Mouse (Mus musculus): Measurements from ENCODE around the gene Sec31a.
"Not testable (repeated sequence)": the region's sequence is repeated elsewhere in the genome, so short reads cannot be mapped to it uniquely, and the experiment has no call there.

Gene Sec31a

DNA sequence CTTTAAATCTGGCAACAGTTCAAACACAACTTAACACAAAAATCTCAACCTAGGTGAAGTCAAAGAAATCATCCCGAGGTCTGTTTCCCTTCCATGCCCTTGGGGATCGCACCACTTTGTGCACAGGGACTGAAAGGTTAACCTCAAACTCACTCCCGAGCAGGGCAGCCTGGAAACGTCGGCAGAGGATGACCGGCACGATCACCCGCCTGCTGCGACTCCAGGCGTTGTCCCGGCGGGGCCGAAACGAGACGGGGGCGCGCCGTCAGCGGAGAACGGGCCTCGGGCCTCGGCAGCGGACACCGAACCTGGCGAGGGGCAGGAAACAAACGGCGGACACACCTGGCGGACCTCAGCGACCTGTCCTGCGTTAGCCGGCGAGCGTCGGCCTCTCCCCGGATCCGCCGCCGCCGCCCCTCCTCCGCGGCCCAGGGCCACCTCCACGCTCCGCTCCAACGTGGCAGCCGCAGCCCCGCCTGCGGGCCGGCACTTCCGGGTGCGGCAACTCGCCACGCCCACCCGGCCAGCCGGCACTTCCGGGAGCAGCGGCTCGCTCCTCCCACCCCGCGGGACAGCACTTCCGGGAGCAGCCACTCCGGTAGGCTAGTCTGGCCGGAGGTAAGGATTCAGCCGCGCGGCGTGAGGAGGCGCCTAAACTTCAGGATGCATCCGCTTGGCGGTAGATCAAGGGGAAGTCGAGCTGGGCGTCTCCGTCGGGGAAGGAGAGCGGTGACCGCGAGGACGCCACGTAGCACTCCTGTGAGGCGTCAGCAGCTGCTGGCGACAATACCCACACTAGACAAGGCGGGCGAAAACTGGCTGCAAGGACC, at the start of gene Sec31a:
Gene Sec31a, minus strand, starts transcription at position 474 of the 830 bp plus-strand sequence.
- peak; percentile 93 for DNase-seq (ENCODE audit: low read depth, low spot score)

GRCm38 (mm10) chr5:100462374-100462773, 46.3 kb upstream of the Sec31a start:
- DNase-seq (ENCODE audit: low read depth, low spot score), result no peak

DNA sequence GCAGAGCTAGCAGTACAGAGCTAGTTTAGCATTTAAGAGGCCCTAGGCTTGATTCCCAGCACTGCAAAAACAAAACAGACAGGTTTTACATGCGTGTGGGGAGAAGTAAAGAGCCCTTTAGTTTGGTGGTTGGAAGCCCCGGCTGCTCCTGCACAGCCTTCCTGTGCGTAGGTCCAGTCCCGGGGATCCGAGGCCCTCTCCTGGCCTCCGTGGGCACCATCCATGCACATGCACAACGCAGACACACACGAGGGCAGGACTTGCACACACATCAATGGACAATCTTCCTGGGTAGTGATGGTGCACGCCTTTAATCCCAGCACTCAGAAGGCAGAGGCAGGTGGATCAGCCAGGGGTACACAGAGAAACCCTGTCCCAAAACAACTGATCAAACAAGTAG, 45.5 kb upstream of the Sec31a start:
- no peak for DNase-seq (ENCODE audit: low read depth, low spot score)

- DNase-seq (ENCODE audit: low read depth, low spot score), result no peak
Observed at GRCm38 (mm10) chr5:100459468-100459867, 43.4 kb upstream of the Sec31a start.

DNA sequence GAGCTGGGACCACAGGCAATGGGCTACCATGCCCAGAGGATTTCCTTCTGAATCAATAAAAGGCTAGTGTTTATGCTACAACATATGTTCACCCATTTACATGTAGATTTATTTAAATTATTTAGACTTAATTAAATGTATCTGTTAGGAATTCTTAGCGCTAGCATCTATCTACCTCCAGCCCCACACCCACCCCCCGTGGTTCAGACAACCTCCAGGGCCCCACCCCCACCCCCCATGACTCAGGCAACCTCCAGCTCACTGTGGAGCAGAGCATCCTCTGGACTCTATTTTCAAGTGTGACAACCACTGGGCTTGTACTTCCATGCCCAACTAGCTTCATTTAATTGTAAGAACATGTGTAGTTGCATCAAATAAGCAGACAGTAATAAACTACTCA, 35.8 kb upstream of the Sec31a start:
- DNase-seq (ENCODE audit: low read depth, low spot score), result no peak

DNA sequence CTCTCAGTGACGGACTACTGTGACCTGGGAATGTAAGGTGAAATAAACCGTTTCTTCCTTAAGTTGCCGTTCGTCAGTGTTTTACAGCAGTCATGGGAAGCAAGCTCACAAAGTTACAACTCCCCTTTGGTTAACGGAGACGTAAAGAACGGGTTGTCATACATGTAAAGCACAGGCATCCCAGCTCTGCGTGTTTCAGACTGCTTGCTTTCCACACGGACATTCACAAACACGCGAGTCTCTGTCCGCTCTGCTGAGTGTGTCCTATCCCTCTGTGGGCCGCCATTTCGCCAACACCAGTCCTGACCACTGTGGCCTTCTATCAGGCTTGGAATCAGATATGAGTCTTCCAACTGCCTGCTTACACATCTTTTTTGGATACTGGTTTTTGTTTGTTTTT, 22.8 kb upstream of the Sec31a start:
- no peak for DNase-seq (ENCODE audit: low read depth, low spot score)

- no peak for DNase-seq (ENCODE audit: low read depth, low spot score)
Observed at GRCm38 (mm10) chr5:100437917-100438316, 21.9 kb upstream of the Sec31a start.

GRCm38 (mm10) chr5:100437086-100437485, 21.1 kb upstream of the Sec31a start:
- DNase-seq (ENCODE audit: low read depth, low spot score), result no peak

GRCm38 (mm10) chr5:100430966-100431365, 14.9 kb upstream of the Sec31a start:
- no peak for DNase-seq (ENCODE audit: low read depth, low spot score)

DNA sequence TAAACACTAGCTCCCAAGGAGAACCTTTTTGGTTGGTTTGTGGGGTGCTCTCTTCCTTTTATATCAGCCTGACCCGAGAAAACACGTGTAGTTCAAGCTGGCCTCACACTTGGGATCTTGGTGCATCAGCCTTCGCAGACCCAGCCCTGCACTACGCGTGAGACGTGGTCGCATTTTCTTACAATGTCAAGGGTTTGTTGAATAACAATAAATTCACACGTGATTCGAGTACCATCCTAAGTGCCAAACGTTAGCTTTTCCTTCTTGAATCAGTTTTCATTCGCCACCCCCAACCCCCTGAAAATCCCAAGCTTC, 14.0 kb upstream of the Sec31a start:
- no peak for DNase-seq (ENCODE audit: low read depth, low spot score)

- peak; percentile 98 for DNase-seq (ENCODE audit: low read depth, low spot score)
Observed at GRCm38 (mm10) chr5:100429344-100430075, 13.5 kb upstream of the Sec31a start.

DNA sequence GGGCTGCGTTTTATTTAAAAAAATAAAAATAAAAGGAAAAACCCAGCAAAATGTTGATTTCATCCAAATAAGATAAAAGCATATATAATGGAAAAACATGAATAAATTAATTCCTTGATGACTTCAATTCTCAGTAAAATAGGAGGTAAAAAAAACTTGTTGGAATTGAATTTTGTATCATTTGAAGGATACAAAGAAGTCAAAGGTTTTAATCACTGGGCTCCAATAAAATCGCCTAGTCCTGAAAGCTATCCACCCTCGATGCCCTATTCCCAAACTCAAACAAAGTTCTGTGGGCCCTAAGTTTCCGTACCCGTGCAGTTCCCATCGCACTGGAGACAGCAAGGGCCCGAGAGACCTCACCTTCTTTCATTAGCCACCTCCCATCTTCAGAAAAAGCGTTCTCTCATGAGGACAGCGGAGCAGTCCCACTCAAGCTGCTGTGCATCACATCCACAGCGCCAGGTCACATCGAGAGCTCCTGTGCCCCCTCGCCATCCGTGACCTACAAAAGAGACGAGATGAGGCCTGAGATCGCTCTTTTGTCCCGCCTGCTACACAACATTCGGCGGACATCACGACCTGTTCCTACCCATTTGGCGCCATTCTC, 12.8 kb upstream of the Sec31a start:
- no peak for DNase-seq (ENCODE audit: low read depth, low spot score)

DNA sequence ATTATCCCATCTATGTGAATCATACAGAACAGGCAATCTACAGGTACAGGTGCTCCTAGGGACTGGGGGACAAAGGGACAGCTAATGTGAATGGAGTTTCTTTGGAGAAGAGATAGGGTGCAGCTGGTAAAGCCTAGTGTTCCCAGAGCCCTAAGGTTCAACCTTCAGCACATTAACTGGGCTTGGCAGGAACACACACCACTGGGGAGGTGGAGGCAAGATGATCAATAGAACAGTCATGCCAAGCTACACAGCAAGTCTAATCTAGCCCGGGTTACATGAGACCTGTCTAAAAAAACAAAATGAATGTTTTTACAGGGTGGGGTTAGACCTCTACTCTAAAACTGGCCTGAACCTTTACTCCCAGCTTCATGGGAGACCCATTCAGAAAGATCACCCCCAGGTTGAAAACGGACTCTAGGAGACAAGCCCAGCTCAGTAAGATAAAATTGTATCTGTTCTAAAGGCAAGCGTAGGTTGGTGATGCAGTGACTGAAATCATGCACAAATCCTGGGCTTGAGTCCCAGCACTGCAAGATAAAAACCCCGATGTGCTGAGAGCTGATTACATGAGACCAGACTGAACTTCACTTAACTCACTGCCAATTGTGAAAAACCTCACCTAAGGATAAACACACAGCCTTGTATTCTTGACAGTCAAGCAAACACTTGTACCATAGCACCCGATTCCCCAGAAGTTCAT, 12.1 kb upstream of the Sec31a start:
- DNase-seq (ENCODE audit: low read depth, low spot score), result no peak

DNA sequence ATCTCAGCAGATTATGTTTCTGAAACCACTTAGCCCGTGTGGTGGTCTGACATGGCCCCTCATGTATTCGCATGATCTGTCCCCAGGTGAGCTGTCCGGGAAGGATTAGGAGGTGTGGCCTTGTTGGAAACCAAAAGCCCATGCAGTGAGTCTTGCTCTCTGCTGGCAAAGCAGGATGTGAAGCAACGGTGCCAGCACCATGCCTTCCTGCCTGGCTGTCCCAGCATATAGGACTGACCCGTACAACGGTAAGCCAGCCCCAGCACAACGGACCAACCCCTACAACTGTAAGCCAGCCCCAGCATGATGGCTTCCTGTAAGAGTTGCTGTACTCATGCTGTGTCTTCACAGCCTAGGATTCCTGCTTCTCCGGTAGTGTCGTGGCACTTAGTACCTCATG, 11.2 kb upstream of the Sec31a start:
- DNase-seq (ENCODE audit: low read depth, low spot score), result no peak

GRCm38 (mm10) chr5:100425823-100426222, 9.8 kb upstream of the Sec31a start:
- not testable (repeated sequence) for DNase-seq (ENCODE audit: low read depth, low spot score)

GRCm38 (mm10) chr5:100424252-100424651, 8.2 kb upstream of the Sec31a start:
- no peak for DNase-seq (ENCODE audit: low read depth, low spot score)

DNA sequence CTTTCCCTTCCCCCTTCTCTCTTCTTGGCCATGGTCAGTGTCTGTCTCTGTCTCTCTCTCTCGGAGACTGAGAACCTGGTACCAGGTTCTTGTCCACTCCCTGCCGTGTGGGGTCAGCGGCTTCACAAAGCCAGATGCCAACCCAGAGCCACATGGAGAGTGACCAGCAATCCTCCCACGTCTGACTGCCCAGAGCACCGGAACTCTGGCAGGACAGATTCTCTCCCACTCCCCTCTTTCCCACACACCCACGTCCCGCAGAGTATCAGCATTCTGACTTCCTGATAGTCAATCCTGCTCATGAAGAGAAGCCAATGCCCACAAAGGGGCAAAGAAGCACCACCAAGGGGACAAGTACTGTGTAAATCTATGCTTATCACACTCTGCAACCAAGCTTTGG, 7.6 kb upstream of the Sec31a start:
- no peak for DNase-seq (ENCODE audit: low read depth, low spot score)

- no peak for DNase-seq (ENCODE audit: low read depth, low spot score)
Observed at GRCm38 (mm10) chr5:100418861-100419260, 2.8 kb upstream of the Sec31a start.

DNA sequence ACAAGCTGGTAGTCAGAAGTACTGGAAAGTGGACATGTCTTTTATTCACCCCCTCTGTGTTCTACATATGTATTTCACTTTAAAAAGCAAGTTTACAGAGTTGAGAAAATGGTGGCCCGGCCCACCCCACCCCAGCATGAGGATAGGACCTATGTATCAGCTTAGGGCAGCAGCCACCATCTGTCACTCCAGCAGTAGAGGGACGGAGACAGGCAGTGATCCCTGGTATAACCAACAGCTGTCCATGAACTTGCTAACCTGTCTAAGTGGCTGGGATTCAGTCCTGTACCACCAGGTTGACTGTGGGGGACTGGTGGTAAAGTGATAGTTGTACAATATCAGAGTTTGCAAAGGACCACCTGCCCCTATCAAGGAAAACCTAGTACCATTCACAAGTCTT, 2.0 kb upstream of the Sec31a start:
- DNase-seq (ENCODE audit: low read depth, low spot score), result no peak

GRCm38 (mm10) chr5:100414474-100415196, 1.4 kb downstream of the Sec31a start:
- DNase-seq (ENCODE audit: low read depth, low spot score), result no peak

DNA sequence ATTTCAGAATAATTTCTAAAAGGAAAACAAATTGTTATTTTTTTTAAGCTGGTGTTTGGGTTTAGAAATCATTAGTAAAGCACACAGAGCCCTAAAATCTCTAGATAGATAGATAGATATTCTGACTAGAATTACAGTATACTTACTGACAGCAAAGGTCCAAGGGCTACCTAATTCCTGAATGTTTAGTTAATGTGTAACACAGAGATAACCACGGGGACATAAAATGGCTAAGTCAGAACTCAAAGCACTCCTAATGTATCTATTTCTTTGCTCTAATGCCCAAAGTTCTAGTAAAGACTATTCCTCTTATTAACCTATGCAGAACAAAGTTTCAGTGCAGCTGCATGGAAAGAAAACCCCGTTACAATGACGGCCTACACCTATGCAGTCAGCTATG, 3.1 kb downstream of the Sec31a start:
- DNase-seq (ENCODE audit: low read depth, low spot score), result no peak

Measured in forelimb bud, embryonic 11.5 days (tissue).